Mouse (Mus musculus): ENCODE data around the gene Cox6a1.
"Not testable (repeated sequence)": the region's sequence is repeated elsewhere in the genome, so short reads cannot be mapped to it uniquely, and the experiment has no call there.

Cox6a1 gene

GRCm38 (mm10) chr5:115341314-115342165, 7.2 kb downstream of the Cox6a1 start:
- DNase-seq = no peak

- DNase-seq = peak; percentile 94
Measured at GRCm38 (mm10) chr5:115340577-115341313, 8.0 kb downstream of the Cox6a1 start, which contains the start of the genes Gatc and Triap1. TSS of gene Gatc (minus strand) at chr5:115341178. TSS of gene Triap1 (plus strand) at chr5:115341225.

- no peak for DNase-seq
Measured at GRCm38 (mm10) chr5:115340007-115340406, 8.8 kb downstream of the Cox6a1 start.

GRCm38 (mm10) chr5:115333626-115334025, 15.2 kb downstream of the Cox6a1 start:
- no peak for DNase-seq

- no peak for DNase-seq
Measured at GRCm38 (mm10) chr5:115330955-115331354, 17.8 kb downstream of the Cox6a1 start.

GRCm38 (mm10) chr5:115327610-115328548, 20.9 kb downstream of the Cox6a1 start:
- DNase-seq = peak; percentile 49

- DNase-seq = peak; percentile 97
Measured at GRCm38 (mm10) chr5:115326875-115327609, 21.7 kb downstream of the Cox6a1 start, which contains the start of gene Srsf9. TSS of gene Srsf9 (plus strand) at chr5:115327177.

GRCm38 (mm10) chr5:115326256-115326831, 22.4 kb downstream of the Cox6a1 start:
- peak; percentile 11 for DNase-seq

GRCm38 (mm10) chr5:115319004-115319940, 29.5 kb downstream of the Cox6a1 start:
- DNase-seq = peak; percentile 95

- peak; percentile 58 for DNase-seq
Measured at GRCm38 (mm10) chr5:115317645-115318328, 31.0 kb downstream of the Cox6a1 start.

- peak; percentile 15 for DNase-seq
Measured at GRCm38 (mm10) chr5:115316968-115317644, 31.7 kb downstream of the Cox6a1 start.

GRCm38 (mm10) chr5:115313668-115313943, 35.2 kb downstream of the Cox6a1 start:
- DNase-seq = no peak

GRCm38 (mm10) chr5:115312816-115313667, 35.7 kb downstream of the Cox6a1 start:
- DNase-seq = peak; percentile 31

- DNase-seq = no peak
Measured at GRCm38 (mm10) chr5:115312354-115312753, 36.4 kb downstream of the Cox6a1 start.

- DNase-seq = not testable (repeated sequence)
Measured at GRCm38 (mm10) chr5:115302190-115302589, 46.6 kb downstream of the Cox6a1 start.

- no peak for DNase-seq
Measured at GRCm38 (mm10) chr5:115301615-115302014, 47.2 kb downstream of the Cox6a1 start.

- DNase-seq = peak; percentile 99
Measured at GRCm38 (mm10) chr5:115300792-115301614, 47.8 kb downstream of the Cox6a1 start, which contains the start of gene Dynll1. TSS of gene Dynll1 (minus strand) at chr5:115300999.

Measured in lung, postnatal 10 days (tissue).